Mouse (Mus musculus) mouse trophoblast stem cell (cell line): ENCODE results near the gene Id3.

Experiments used
- in situ Hi-C, 2 experiments: fragments of 300-500 bp; cut with MseI, MboI; formaldehyde crosslinking; loops; 2 replicates in 1 of 2; 3 replicates in 1 of 2; pipeline ENCODE4 v1.15.1; 2025

Gene Id3

GRCm38 (mm10) chr4:136147436-136148135 lies 4.3 kb downstream of the Id3 start:
- in situ Hi-C loops: no loop called here

GRCm38 (mm10) chr4:136148342-136149044 lies 5.2 kb downstream of the Id3 start:
- in situ Hi-C loops: no loop called here

- in situ Hi-C loops: no loop called here
Observed at GRCm38 (mm10) chr4:136149045-136149379, 5.7 kb downstream of the Id3 start.

GRCm38 (mm10) chr4:136149734-136150133 lies 6.4 kb downstream of the Id3 start:
- in situ Hi-C loops: loop anchor here in 1 of 2 experiments (5.0 kb wide), 1 partner anchor 87 kb away; no protein-coding TSS in a partner anchor

- in situ Hi-C loops: loop anchor here in 1 of 2 experiments (5.0 kb wide), 1 partner anchor 88 kb away; no protein-coding TSS in a partner anchor
Observed at GRCm38 (mm10) chr4:136150596-136150995, 7.3 kb downstream of the Id3 start.

DNA sequence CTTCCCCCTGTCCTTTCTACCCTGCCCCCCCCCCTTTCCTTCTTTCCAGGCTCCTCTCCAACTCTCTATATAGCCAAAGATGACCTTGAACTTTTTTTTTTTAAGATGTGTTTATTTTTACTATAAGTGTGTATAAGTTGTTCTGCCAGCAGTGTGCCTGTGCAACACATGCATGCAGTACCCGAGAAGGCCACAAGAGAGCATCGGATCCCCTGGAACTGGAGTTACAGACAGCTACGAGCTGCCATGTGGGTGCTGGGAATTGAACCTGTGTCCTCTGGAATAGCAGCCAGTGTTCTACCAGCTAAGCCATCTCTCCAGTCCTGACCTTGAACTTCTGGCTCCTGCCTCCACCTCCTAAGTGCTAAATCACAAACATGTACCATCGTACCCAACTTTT lies 9.5 kb downstream of the Id3 start:
- in situ Hi-C loops: loop anchor here in 1 of 2 experiments (5.0 kb wide), 1 partner anchor 91 kb away; no protein-coding TSS in a partner anchor

DNA sequence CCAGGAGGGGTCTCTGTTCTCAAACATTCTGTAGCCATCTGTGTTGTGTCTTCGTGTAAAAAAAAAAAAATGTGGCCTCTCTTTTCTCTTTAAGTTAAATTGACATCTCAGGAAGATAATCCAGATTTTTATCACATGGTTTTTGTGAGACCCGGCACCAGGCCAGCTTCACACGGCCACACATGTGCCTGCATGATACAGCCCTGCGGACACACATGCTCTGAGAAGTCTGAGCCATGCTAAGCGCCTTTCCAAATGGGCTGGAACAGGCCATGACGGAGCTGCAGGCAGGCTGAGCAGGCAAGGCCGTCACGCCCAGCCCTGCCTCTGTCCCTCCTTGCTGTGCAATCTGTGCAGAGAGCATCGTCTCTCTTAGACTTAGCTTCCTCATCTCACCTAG lies 11.2 kb downstream of the Id3 start:
- in situ Hi-C loops: loop anchor here in 1 of 2 experiments (5.0 kb wide), 1 partner anchor 92 kb away; no protein-coding TSS in a partner anchor

GRCm38 (mm10) chr4:136158498-136158897 lies 15.2 kb downstream of the Id3 start:
- in situ Hi-C loops: loop anchor here in 1 of 2 experiments (5.0 kb wide), 1 partner anchor 91 kb away; no protein-coding TSS in a partner anchor

DNA sequence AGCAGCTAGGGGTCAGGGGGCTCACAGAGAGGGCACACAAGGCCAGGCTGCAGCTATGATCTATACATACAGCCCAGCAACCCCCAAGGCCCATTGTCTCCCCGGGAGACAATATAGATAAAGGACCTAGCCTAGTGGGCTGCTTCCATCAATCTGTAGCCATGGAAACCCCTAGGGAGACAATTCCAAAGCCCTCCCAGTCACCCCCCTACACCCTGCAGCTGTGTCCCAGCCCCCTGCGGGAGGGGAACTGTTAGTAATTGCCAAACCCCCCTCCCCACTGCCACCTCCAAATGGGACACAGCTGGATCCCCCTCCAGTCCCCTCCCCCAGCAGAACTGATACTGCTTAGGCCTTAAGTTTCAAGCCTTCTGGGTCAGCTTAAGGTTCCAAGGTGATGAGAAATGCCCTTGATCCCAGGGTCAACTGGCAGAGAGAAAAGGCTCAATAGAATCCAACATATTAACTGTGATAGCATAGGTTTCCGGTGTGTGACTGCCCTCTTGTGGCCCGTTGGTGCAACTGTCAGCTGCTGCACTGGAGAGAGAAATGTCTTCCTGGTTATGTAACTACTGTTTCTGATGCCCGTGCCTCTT lies 16.6 kb downstream of the Id3 start:
- in situ Hi-C loops: loop anchor here in 1 of 2 experiments (5.0 kb wide), 2 partner anchors 37 to 93 kb away; no protein-coding TSS in a partner anchor

GRCm38 (mm10) chr4:136163448-136163847 lies 20.2 kb downstream of the Id3 start:
- in situ Hi-C loops: loop anchor here in 1 of 2 experiments (5.0 kb wide), 1 partner anchor 34 kb away; no protein-coding TSS in a partner anchor

DNA sequence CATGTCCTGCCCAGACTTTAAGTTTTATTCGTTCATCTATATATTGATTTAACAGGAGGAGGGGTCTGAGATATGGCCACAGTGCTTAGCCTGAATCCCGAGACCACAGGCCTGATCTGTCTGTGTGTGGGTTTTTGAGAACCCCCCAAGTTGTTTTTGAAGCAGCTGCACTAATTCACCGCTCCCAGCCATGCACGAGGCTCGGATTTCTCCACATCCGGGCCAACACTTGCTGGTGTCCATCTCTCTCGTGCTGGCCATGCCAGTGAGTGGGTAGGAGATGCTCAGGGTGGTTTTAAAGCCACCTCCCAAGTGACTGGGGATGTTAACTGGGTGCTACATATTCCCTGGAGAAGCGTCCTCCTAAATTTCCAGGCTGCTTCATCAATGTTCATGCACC lies 21.7 kb downstream of the Id3 start:
- in situ Hi-C loops: loop anchor here in 1 of 2 experiments (5.0 kb wide), 1 partner anchor 32 kb away; no protein-coding TSS in a partner anchor

- in situ Hi-C loops: no loop called here
Observed at GRCm38 (mm10) chr4:136167701-136168100, 24.4 kb downstream of the Id3 start.

DNA sequence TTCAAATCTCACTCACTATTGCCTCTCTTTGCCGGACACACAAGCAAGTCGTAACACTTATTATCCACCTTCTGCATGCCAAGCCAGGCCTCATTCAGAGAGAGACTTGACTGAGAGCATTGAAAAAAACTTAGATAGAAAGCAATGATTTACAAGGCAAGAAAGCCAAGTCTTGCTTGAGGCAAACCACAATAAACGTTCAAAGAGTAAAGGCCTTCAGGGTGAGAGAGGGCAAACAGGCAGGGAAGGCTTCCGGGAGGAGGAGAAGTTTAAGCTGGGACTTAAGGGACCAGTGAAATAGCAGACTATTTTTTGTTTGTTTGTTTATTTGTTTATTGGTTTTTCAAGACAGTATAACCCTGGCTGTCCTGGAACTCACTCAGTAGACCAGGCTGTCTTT lies 27.1 kb downstream of the Id3 start:
- in situ Hi-C loops: no loop called here

DNA sequence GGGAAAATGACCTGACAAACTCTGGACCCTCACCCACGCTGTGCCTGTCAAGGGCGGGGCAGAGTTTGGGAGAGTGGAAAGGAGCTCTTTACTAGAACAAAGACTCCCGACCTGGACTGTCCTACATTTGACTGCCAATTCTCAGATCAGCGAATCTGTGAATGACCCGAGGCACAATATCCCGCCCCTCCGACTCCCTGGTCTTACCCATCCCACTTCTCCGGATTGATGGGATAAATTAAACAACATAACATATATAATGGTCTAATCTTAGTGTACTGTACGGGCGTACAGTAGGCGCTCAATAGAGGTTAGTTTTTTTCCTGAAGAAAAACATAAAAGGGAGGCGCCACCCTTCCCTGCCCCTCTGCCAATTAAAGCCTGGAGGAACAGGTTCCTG lies 28.2 kb downstream of the Id3 start:
- in situ Hi-C loops: no loop called here

DNA sequence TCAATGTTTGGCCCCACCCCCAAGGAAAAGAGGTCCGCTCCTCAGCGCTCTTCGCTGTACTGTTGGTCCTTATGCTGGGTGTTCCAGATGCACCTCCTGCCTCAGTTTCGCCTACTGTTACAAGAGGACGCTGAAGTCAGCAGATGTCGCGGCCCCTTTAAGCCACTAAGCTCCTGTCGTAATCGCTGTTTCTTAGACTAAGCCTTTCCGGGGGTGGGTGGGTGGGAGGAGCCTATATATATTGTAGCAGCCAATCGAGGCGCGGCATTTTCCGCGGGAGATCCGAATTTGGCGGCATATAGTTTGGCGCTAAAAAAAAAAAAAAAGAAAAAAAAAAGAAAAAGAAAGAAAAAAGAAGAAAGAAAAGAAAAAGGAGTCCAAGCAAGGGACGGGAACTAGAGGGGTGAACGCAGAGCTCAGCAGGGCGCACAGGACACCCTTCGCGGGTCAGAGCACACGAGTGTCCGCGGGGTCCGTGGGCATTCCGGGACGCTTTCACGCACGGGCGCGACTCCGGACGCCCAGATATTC lies 28.8 kb downstream of the Id3 start, which contains the start of gene E2f2:
Gene E2f2, plus strand, starts transcription at position 384 of the 531 bp plus-strand sequence.
- in situ Hi-C loops: no loop called here

DNA sequence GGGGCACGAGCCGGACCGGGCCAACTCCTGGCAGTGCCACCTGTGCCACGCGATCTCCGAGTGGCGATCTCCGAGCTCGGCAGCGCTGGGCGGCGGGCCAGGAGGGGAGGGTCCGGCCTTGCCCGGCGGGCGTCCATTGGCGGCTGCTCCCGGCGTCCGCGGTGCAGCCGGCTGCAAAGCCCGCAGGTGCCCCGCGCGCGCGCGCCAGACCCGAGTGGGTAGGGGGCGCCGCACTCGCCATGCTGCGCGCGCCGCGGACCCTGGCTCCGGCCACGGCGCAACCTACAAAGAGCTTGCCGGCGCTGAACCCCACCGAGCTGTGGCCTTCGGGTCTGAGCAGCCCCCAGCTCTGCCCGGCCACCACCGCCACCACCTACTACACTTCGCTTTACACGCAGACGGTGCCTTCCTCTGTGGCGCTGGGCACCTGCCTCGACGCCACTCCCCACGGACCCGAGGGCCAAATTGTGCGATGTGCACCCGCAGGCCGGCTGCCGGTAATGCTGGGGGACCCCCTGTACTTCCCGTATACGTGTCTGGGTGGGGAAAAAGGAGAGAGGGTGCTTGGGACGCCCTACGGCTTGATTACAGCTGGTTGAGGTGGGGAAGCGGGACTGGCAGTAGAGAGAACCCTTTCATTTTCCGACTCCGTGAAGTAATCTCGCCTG lies 29.4 kb downstream of the Id3 start:
- in situ Hi-C loops: no loop called here

DNA sequence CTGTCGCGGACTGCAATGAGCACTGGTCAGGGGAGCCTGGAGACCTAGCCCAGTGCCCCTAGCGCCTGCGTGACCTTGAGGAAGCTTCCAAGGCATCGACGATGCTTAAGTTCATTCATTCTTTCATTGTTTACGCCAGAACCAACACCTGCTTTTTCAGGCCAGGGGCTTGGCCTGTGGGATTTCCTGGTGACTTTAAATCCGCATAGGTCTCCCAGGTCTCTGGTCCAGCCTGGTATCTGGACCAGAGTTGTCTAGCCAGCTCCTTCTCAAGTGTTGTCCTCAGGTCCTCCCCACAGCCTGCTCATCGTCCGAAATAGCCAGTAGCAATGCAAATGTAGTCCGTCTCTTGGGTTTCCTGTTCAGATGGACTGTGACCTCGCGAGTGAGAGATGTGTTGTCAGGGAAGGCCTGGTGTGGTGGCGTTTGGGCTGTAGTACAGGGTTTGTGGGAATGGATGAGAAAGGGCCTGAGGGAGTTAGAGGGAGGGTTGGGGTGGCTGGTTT lies 30.0 kb downstream of the Id3 start:
- in situ Hi-C loops: no loop called here

DNA sequence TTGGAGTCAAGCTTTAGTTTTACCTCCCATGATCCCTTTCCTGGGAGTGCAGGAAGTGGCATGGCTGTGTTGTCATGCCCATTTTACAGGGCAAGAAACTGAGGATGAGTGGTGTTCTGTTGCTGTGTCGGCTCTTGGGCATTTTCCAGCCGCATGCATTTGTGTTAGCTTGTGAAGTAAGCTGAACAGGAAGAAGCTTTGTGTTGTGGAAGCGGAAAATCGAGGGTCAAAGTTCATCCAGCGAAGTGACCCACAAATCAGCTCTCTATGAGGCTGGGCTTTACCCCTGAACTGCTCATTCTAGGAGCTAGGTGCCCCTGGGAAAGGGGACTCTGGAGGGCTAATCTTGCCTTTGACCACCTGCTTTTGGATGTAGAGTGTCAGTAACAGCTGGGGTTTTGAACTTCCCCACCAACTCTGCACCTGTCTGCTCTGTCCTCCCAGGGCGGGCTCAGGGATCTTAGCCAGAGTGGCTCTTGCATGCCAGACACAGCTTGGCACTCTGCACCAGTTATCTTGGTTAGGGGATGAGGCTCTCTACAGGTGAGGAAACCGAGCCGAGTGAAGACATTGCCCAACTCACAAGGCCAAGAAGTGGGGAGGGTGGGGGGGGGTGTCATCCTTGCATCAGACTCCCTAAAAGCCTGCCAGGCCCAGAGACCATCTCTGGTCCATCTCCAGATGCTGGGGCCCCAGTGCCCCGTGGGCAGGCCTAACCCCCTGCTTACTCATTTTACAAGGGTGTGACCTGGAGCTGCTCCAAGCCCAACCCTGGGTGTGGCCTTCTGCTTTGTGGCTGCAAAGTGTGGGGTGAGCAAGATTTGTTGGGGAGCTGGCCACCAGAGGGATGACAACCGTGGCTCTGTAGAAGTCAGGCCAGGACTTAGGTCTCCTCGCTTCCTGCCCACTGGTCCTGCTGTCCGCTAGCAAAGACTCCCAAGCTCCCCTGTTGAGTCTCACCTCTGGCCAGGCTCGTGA lies 31.2 kb downstream of the Id3 start:
- in situ Hi-C loops: no loop called here

GRCm38 (mm10) chr4:136176022-136176552 lies 32.8 kb downstream of the Id3 start:
- in situ Hi-C loops: no loop called here

GRCm38 (mm10) chr4:136177244-136177611 lies 33.9 kb downstream of the Id3 start:
- in situ Hi-C loops: no loop called here
